Mouse (Mus musculus): ENCODE data around the gene Midn. TPM values are rescaled to one million over a fixed set of nuclear protein-coding genes. Genes with fewer than 3 reads are reported as not detected.

Midn gene
- polyA plus RNA-seq, 1 experiment, result 67.4 TPM

- Histone ChIP-seq H3K4me1 (ENCODE audit: control insufficient read depth, insufficient read depth, low read length) (peaks cover 10% of the 10 kb centered on the region), H3K9ac (ENCODE audit: low read depth, poor library complexity, severe bottlenecking) (peak overlapping the region; percentile 31), H3K27ac (ENCODE audit: insufficient read depth, low read length) (peak overlapping the region; percentile 94), H3K27me3 (ENCODE audit: control insufficient read depth, insufficient read depth, low read length, poor library complexity, severe bottlenecking) (no peaks in the 10 kb centered on the region), H3K36me3 (ENCODE audit: control insufficient read depth, insufficient read depth, low read length, poor library complexity, severe bottlenecking) (peaks cover 24% of the 10 kb centered on the region), H3K9me3 (replicated peaks; ENCODE audit: control insufficient read depth, insufficient read depth, low read length, poor library complexity, severe bottlenecking) (no peaks in the 10 kb centered on the region), H3K4me3 (ENCODE audit: low read depth, low read length) (peak overlapping the region; percentile 75)
- TF ChIP-seq CTCF (IDR thresholded peaks at IDR 0.05; ENCODE audit: low read depth, low read length), result no peak
- no peak for TF ChIP-seq POLR2A (IDR thresholded peaks at IDR 0.05; ENCODE audit: insufficient read depth, low read length)
- peak; percentile 34; the same call in 1 of the 2 replicates for TF ChIP-seq EP300 (IDR thresholded peaks at IDR 0.05; ENCODE audit: insufficient read depth, low read depth, low read length)
These were observed 11.7 kb downstream of the Midn start for GRCm38 (mm10) chr10:80159561-80160454.

GRCm38 (mm10) chr10:80160455-80161371, 12.6 kb downstream of the Midn start:
- Histone ChIP-seq H3K27me3 (ENCODE audit: control insufficient read depth, insufficient read depth, low read length, poor library complexity, severe bottlenecking) (no peaks in the 10 kb centered on the region), H3K4me1 (ENCODE audit: control insufficient read depth, insufficient read depth, low read length) (peaks cover 11% of the 10 kb centered on the region)
- TF ChIP-seq CTCF (IDR thresholded peaks at IDR 0.05; ENCODE audit: low read depth, low read length) (no peak), POLR2A (IDR thresholded peaks at IDR 0.05; ENCODE audit: insufficient read depth, low read length) (no peak), EP300 (IDR thresholded peaks at IDR 0.05; ENCODE audit: insufficient read depth, low read depth, low read length) (no peak)

GRCm38 (mm10) chr10:80161522-80162242, 13.6 kb downstream of the Midn start:
- H3K27ac ChIP-seq (ENCODE audit: insufficient read depth, low read length), result peak overlapping the region; percentile 62
- H3K36me3 ChIP-seq (ENCODE audit: control insufficient read depth, insufficient read depth, low read length, poor library complexity, severe bottlenecking), result peaks cover 6% of the 10 kb centered on the region
- H3K4me1 ChIP-seq (ENCODE audit: control insufficient read depth, insufficient read depth, low read length), result peaks cover 12% of the 10 kb centered on the region
- peak overlapping the region; percentile 31 for H3K9ac ChIP-seq (ENCODE audit: low read depth, poor library complexity, severe bottlenecking)
- H3K27me3 ChIP-seq (ENCODE audit: control insufficient read depth, insufficient read depth, low read length, poor library complexity, severe bottlenecking), result no peaks in the 10 kb centered on the region
- no peaks in the 10 kb centered on the region for H3K9me3 ChIP-seq (replicated peaks; ENCODE audit: control insufficient read depth, insufficient read depth, low read length, poor library complexity, severe bottlenecking)
- no peak overlapping the region for H3K4me3 ChIP-seq (ENCODE audit: low read depth, low read length)
- no peak for TF ChIP-seq CTCF (IDR thresholded peaks at IDR 0.05; ENCODE audit: low read depth, low read length)
- 0 out of 2 replicates have a peak, but pooled peaks have one; percentile 20 for TF ChIP-seq EP300 (IDR thresholded peaks at IDR 0.05; ENCODE audit: insufficient read depth, low read depth, low read length)

More at GRCm38 (mm10) chr10:80160455-80161371, 12.6 kb downstream of the Midn start:
- Histone ChIP-seq H3K4me3 (ENCODE audit: low read depth, low read length) (peak overlapping the region; percentile 75), H3K36me3 (ENCODE audit: control insufficient read depth, insufficient read depth, low read length, poor library complexity, severe bottlenecking) (peaks cover 15% of the 10 kb centered on the region), H3K9ac (ENCODE audit: low read depth, poor library complexity, severe bottlenecking) (peak overlapping the region; percentile 31), H3K9me3 (replicated peaks; ENCODE audit: control insufficient read depth, insufficient read depth, low read length, poor library complexity, severe bottlenecking) (no peaks in the 10 kb centered on the region), H3K27ac (ENCODE audit: insufficient read depth, low read length) (peak overlapping the region; percentile 40)

GRCm38 (mm10) chr10:80162243-80162608, 14.2 kb downstream of the Midn start:
- Histone ChIP-seq H3K4me3 (ENCODE audit: low read depth, low read length) (no peak overlapping the region), H3K4me1 (ENCODE audit: control insufficient read depth, insufficient read depth, low read length) (peaks cover 12% of the 10 kb centered on the region), H3K9me3 (replicated peaks; ENCODE audit: control insufficient read depth, insufficient read depth, low read length, poor library complexity, severe bottlenecking) (no peaks in the 10 kb centered on the region), H3K27me3 (ENCODE audit: control insufficient read depth, insufficient read depth, low read length, poor library complexity, severe bottlenecking) (no peaks in the 10 kb centered on the region), H3K36me3 (ENCODE audit: control insufficient read depth, insufficient read depth, low read length, poor library complexity, severe bottlenecking) (peaks cover under 1% of the 10 kb centered on the region; the same call in 1 of the 2 replicates), H3K9ac (ENCODE audit: low read depth, poor library complexity, severe bottlenecking) (no peak overlapping the region), H3K27ac (ENCODE audit: insufficient read depth, low read length) (no peak overlapping the region)
- TF ChIP-seq EP300 (IDR thresholded peaks at IDR 0.05; ENCODE audit: insufficient read depth, low read depth, low read length), result no peak

GRCm38 (mm10) chr10:80162716-80163299, 14.7 kb downstream of the Midn start:
- Histone ChIP-seq H3K9me3 (replicated peaks; ENCODE audit: control insufficient read depth, insufficient read depth, low read length, poor library complexity, severe bottlenecking) (no peaks in the 10 kb centered on the region), H3K36me3 (ENCODE audit: control insufficient read depth, insufficient read depth, low read length, poor library complexity, severe bottlenecking) (no peaks in the 10 kb centered on the region), H3K9ac (ENCODE audit: low read depth, poor library complexity, severe bottlenecking) (no peak overlapping the region), H3K27ac (ENCODE audit: insufficient read depth, low read length) (0 out of 2 replicates have a peak overlapping the region, but pooled peaks have one; percentile 3), H3K4me3 (ENCODE audit: low read depth, low read length) (no peak overlapping the region), H3K27me3 (ENCODE audit: control insufficient read depth, insufficient read depth, low read length, poor library complexity, severe bottlenecking) (no peaks in the 10 kb centered on the region), H3K4me1 (ENCODE audit: control insufficient read depth, insufficient read depth, low read length) (peaks cover 12% of the 10 kb centered on the region)
- TF ChIP-seq POLR2A (IDR thresholded peaks at IDR 0.05; ENCODE audit: insufficient read depth, low read length) (no peak), EP300 (IDR thresholded peaks at IDR 0.05; ENCODE audit: insufficient read depth, low read depth, low read length) (no peak), CTCF (IDR thresholded peaks at IDR 0.05; ENCODE audit: low read depth, low read length) (no peak)
